Mouse (Mus musculus): ENCODE measurements around the gene Slc6a4.
"Not testable (repeated sequence)": the region's sequence is repeated elsewhere in the genome, so short reads cannot be mapped to it uniquely, and the experiment has no call there.

Gene Slc6a4

GRCm38 (mm10) chr11:77019539-77019938 lies 21.1 kb downstream of the Slc6a4 start:
- DNase-seq (ENCODE audit: low read depth) = no peak

- no peak for DNase-seq (ENCODE audit: low read depth)
Observed at GRCm38 (mm10) chr11:77021749-77022396, 23.5 kb downstream of the Slc6a4 start.

GRCm38 (mm10) chr11:77026559-77026958 lies 28.2 kb downstream of the Slc6a4 start:
- DNase-seq (ENCODE audit: low read depth) = no peak

- no peak for DNase-seq (ENCODE audit: low read depth)
Observed at GRCm38 (mm10) chr11:77028157-77028556, 29.8 kb downstream of the Slc6a4 start.

- DNase-seq (ENCODE audit: low read depth) = no peak
Observed at GRCm38 (mm10) chr11:77031151-77031934, 32.9 kb downstream of the Slc6a4 start.

GRCm38 (mm10) chr11:77041891-77042290 lies 43.5 kb downstream of the Slc6a4 start:
- DNase-seq (ENCODE audit: low read depth) = no peak

GRCm38 (mm10) chr11:77042816-77043215 lies 44.4 kb downstream of the Slc6a4 start:
- DNase-seq (ENCODE audit: low read depth) = no peak

GRCm38 (mm10) chr11:77061951-77062350 lies 63.5 kb downstream of the Slc6a4 start:
- no peak for DNase-seq (ENCODE audit: low read depth)

GRCm38 (mm10) chr11:77063406-77063805 lies 65.0 kb downstream of the Slc6a4 start:
- DNase-seq (ENCODE audit: low read depth) = no peak

GRCm38 (mm10) chr11:77068825-77069224 lies 70.4 kb downstream of the Slc6a4 start:
- no peak for DNase-seq (ENCODE audit: low read depth)

- peak; percentile 19 for DNase-seq (ENCODE audit: low read depth)
Observed at GRCm38 (mm10) chr11:77070721-77071120, 72.3 kb downstream of the Slc6a4 start.

- not testable (repeated sequence) for DNase-seq (ENCODE audit: low read depth)
Observed at GRCm38 (mm10) chr11:77077331-77077730, 78.9 kb downstream of the Slc6a4 start.

- DNase-seq (ENCODE audit: low read depth) = no peak
Observed at GRCm38 (mm10) chr11:77077792-77078191, 79.4 kb downstream of the Slc6a4 start.

- DNase-seq (ENCODE audit: low read depth) = peak; percentile 93
Observed at GRCm38 (mm10) chr11:77078273-77079134, 80.1 kb downstream of the Slc6a4 start, which contains the start of gene Nsrp1. Nsrp1 (minus strand) TSS chr11:77078435.

GRCm38 (mm10) chr11:77079361-77079760 lies 81.0 kb downstream of the Slc6a4 start:
- no peak for DNase-seq (ENCODE audit: low read depth)

Data from naive thymus-derived CD4-positive, alpha-beta T cell, adult 2 months (primary cell).